Mouse (Mus musculus) cortical plate, adult 2 months (tissue): ENCODE results near the gene Gm5269.

ENCODE experiments used
- CTCF ChIP-seq: fragments of 200-500 bp; IDR thresholded peaks from 2 replicates; pipeline ENCODE4 v1.5.1; 2011; ENCODE audit warnings: mild to moderate bottlenecking, control low read depth, low read length; ENCODE audit not compliant: insufficient read depth; ENCODE audit errors: extremely low read depth
- POLR2A ChIP-seq: fragments of 200-500 bp; IDR thresholded peaks from 2 replicates; pipeline ENCODE4 v1.6.1; 2011; ENCODE audit warnings: mild to moderate bottlenecking, low read length, control low read depth; ENCODE audit not compliant: insufficient read depth; ENCODE audit errors: extremely low read depth

DNA sequence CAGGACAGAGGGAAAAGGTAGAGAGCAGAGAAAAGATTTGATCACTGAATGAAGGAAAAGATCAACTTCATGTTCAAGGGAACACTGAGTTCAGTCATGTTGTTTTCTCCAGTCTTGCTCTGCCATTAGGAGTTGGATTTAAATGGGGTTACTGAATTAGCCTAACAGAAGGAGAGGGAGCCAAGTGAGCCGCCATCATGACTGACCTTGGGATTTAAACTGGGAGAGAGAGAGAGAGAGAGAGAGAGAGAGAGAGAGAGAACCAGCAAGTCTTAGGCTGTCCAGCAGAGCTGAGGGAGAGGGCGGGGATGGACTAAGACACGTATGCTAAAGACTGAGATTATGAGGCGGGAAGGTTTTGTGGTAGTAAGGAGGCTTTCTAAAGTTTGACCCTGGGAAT lies 24.2 kb upstream of the Gm5269 start:
- TF ChIP-seq POLR2A (no peak), CTCF (no peak)
